Mouse (Mus musculus): Measurements from ENCODE around the gene 4930451I11Rik. TPM values are rescaled to one million over a fixed set of nuclear protein-coding genes. Genes with fewer than 3 reads are reported as not detected.

The 4930451I11Rik gene
- polyA plus RNA-seq, 1 experiment = not detected

DNA sequence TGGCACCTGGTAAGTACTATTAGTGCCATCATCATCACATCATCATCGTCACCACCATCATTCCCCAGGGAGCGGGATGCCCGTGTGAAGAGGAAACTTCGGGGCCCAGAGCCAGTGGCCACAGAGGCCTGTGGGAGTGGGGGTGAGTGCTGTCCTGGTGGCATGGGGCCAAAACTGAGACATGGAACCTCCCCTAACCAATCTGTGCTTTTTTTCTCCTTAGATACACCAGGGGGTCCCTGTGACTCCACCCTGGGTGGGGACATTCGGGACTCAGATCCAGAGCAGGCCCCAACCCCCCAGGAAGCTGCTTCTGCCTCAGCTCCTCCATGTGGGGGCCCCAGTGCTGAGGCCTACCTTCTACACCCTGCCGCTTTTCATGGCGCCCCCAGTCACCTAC, 47.0 kb downstream of the 4930451I11Rik start:
- no peak for DNase-seq (ENCODE audit: low read depth in 1 of 2, low spot score in 2 of 2)
- peaks cover 45% of the 10 kb centered on the region for H3K36me3 ChIP-seq (ENCODE audit: control insufficient read depth, insufficient read depth, low read length)
- 83% methylated on average over 7 of the region's 7 CpGs for WGBS
- peaks cover 4% of the 10 kb centered on the region; the same call in 1 of the 2 replicates for H3K4me1 ChIP-seq (ENCODE audit: control insufficient read depth, insufficient read depth, insufficient read length)
- TF ChIP-seq CTCF (IDR thresholded peaks at IDR 0.05; ENCODE audit: extremely low read depth, insufficient read depth, insufficient read length, insufficient replicate concordance) = no peak
- no peak overlapping the region for H3K4me3 ChIP-seq (ENCODE audit: extremely low read depth, insufficient read depth, insufficient read length)
- no peaks in the 10 kb centered on the region for H3K27me3 ChIP-seq (ENCODE audit: control insufficient read depth, insufficient read depth, low read length)
- no peak overlapping the region for H3K27ac ChIP-seq (ENCODE audit: insufficient read depth, low read length)

DNA sequence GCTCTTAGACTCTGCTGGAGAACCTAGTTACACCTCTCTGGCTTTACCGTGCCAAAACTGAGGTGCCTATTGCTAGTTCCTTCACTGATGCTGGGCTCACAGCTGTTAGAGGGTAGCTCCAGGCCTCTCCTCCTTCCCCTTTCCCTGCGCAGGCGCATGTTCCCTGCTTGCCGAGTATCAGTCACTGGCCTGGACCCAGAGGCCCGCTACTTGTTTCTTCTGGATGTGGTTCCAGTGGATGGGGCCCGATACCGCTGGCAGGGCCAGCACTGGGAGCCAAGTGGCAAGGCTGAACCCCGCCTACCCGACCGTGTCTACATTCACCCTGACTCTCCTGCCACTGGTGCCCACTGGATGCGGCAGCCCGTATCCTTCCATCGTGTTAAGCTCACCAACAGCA, 48.7 kb downstream of the 4930451I11Rik start:
- WGBS = 87% methylated on average over 13 of the region's 13 CpGs
- TF ChIP-seq POLR2A (IDR thresholded peaks at IDR 0.05; ENCODE audit: low read depth, low read length) (no peak), CTCF (IDR thresholded peaks at IDR 0.05; ENCODE audit: extremely low read depth, insufficient read depth, insufficient read length, insufficient replicate concordance) (no peak)
- no peak for DNase-seq (ENCODE audit: low read depth in 1 of 2, low spot score in 2 of 2)

DNA sequence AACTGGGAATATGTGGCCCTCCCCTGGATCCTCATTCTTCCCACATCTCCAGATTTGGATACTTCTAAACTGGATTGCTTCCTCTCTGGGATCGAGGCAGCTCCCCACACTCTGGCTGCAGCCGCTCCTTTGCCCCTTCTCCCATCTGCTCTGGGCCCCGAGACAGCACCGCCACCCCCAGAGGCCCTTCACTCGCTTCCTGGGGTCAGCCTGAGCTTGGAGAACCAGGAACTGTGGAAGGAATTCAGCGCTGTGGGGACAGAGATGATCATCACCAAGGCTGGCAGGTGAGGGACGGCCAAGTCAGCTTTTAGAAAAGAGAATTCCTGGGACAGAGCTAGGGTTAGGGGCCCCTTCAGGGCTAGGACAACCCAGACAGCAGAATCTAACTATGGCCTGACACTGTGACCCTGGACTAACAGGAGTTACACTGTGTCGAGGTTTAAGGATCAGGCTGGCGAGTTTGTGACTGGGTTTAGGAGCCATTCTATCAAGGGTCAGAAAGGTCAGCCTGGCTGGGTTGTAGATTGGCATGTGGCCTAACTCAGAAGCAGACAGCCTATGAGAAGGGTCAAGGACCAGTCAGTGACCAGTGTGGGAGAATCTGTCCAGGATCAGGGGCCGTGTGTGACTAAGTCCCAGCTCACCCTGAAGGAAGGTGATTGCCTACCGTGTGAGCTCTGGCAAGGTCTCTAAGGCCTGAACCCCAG, 49.6 kb downstream of the 4930451I11Rik start:
- TF ChIP-seq POLR2A (IDR thresholded peaks at IDR 0.05; ENCODE audit: low read depth, low read length) (no peak), CTCF (IDR thresholded peaks at IDR 0.05; ENCODE audit: extremely low read depth, insufficient read depth, insufficient read length, insufficient replicate concordance) (no peak)

More for the DNA sequence above, 48.7 kb downstream of the 4930451I11Rik start:
- Histone ChIP-seq H3K27me3 (ENCODE audit: control insufficient read depth, insufficient read depth, low read length) (no peaks in the 10 kb centered on the region), H3K4me3 (ENCODE audit: extremely low read depth, insufficient read depth, insufficient read length) (no peak overlapping the region), H3K27ac (ENCODE audit: insufficient read depth, low read length) (no peak overlapping the region), H3K36me3 (ENCODE audit: control insufficient read depth, insufficient read depth, low read length) (peaks cover 38% of the 10 kb centered on the region), H3K4me1 (ENCODE audit: control insufficient read depth, insufficient read depth, insufficient read length) (peaks cover 11% of the 10 kb centered on the region)

DNA sequence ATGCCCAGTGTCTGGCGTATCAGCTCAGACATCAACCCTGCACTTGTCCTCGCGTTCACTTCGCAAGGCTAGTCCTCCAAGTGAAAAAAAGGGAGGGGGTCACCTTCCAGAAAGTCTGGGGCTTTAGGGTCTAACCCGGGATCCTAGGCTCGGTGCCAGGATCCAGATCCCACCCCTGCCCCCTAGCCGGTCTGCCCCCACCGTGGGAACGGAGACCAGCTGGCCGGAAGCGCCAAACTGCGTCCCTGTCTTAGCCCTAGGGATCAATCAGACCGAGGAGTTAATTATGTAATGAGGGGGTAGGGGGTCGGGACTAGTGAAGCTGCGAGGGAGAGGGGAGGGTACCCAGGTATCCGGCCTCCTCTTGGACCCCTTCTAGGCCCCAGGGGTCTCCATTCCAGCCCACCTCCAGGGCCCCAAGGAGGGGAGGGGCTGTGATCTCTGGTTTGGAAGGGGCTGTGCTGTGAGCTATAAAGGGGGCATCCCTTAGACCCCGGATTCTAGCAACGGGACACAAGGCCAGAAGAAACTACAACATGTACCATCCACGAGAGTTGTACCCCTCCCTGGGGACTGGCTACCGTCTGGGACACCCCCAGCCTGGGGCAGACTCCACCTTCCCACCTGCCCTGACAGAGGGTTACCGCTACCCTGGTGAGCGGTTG, 50.3 kb downstream of the 4930451I11Rik start, which contains the start of gene Tbx6:
Gene Tbx6 (plus strand): TSS at position 513 of the 665 bp plus-strand sequence.
- H3K36me3 ChIP-seq (ENCODE audit: control insufficient read depth, insufficient read depth, low read length) = peaks cover 28% of the 10 kb centered on the region
- no peak within 1 kb of the TSS for H3K4me3 ChIP-seq (ENCODE audit: extremely low read depth, insufficient read depth, insufficient read length)
- no peak for TF ChIP-seq POLR2A (IDR thresholded peaks at IDR 0.05; ENCODE audit: low read depth, low read length)
- TF ChIP-seq CTCF (IDR thresholded peaks at IDR 0.05; ENCODE audit: extremely low read depth, insufficient read depth, insufficient read length, insufficient replicate concordance) = no peak
- 39% methylated on average over 22 of the region's 22 CpGs for WGBS
- DNase-seq (ENCODE audit: low read depth in 1 of 2, low spot score in 2 of 2) = no peak
- no peaks in the 10 kb centered on the region for H3K27me3 ChIP-seq (ENCODE audit: control insufficient read depth, insufficient read depth, low read length)
- H3K4me1 ChIP-seq (ENCODE audit: control insufficient read depth, insufficient read depth, insufficient read length) = peaks cover 15% of the 10 kb centered on the region
- H3K27ac ChIP-seq (ENCODE audit: insufficient read depth, low read length) = no peak within 1 kb of the TSS

More for the DNA sequence above, 49.6 kb downstream of the 4930451I11Rik start:
- peaks cover 31% of the 10 kb centered on the region for H3K36me3 ChIP-seq (ENCODE audit: control insufficient read depth, insufficient read depth, low read length)
- no peaks in the 10 kb centered on the region for H3K27me3 ChIP-seq (ENCODE audit: control insufficient read depth, insufficient read depth, low read length)
- no peak overlapping the region for H3K4me3 ChIP-seq (ENCODE audit: extremely low read depth, insufficient read depth, insufficient read length)
- DNase-seq (ENCODE audit: low read depth in 1 of 2, low spot score in 2 of 2) = no peak
- 85% methylated on average over 11 of the region's 11 CpGs for WGBS
- H3K27ac ChIP-seq (ENCODE audit: insufficient read depth, low read length) = no peak overlapping the region
- H3K4me1 ChIP-seq (ENCODE audit: control insufficient read depth, insufficient read depth, insufficient read length) = peaks cover 15% of the 10 kb centered on the region

Other genes starting within 250 kb of the 4930451I11Rik start
- gene Apobr, start 246.7 kb downstream of the 4930451I11Rik start, polyA plus RNA-seq (2012; rRNA removed) = 13.6 and 15.8 TPM in 2 replicates
- gene Cln3, start 245.8 kb downstream of the 4930451I11Rik start, polyA plus RNA-seq (2012; rRNA removed) = 105 and 118 TPM in 2 replicates
- 0.79 and 1.5 TPM in 2 replicates for gene Il27, start 236.7 kb downstream of the 4930451I11Rik start, polyA plus RNA-seq (2012; rRNA removed)
- gene Nupr1, start 200.8 kb downstream of the 4930451I11Rik start, polyA plus RNA-seq (2012; rRNA removed) = 28.8 and 42.3 TPM in 2 replicates
- 31.4 and 32.3 TPM in 2 replicates for gene Sgf29, start 182.3 kb downstream of the 4930451I11Rik start, polyA plus RNA-seq (2012; rRNA removed)
- 10.5 and 12.9 TPM in 2 replicates for gene Sult1a1, start 155.2 kb downstream of the 4930451I11Rik start, polyA plus RNA-seq (2012; rRNA removed)
- gene Bola2, start 136.2 kb downstream of the 4930451I11Rik start, polyA plus RNA-seq (2012; rRNA removed) = 37.4 and 51.8 TPM in 2 replicates
- 13.2 and 19.5 TPM in 2 replicates for gene Slx1b, start 135.9 kb downstream of the 4930451I11Rik start, polyA plus RNA-seq (2012; rRNA removed)
- gene Coro1a, start 123.9 kb downstream of the 4930451I11Rik start, polyA plus RNA-seq (2012; rRNA removed) = 1,755 and 1,932 TPM in 2 replicates
- 97.0 and 108 TPM in 2 replicates for gene Mapk3, start 72.0 kb downstream of the 4930451I11Rik start, polyA plus RNA-seq (2012; rRNA removed)
- 7.7 and 62.7 TPM in 2 replicates for gene Gdpd3, start 65.3 kb downstream of the 4930451I11Rik start, polyA plus RNA-seq (2012; rRNA removed)
- gene Ypel3, start 54.7 kb downstream of the 4930451I11Rik start, polyA plus RNA-seq (2012; rRNA removed) = 393 and 605 TPM in 2 replicates
- gene Tbx6, start 50.2 kb downstream of the 4930451I11Rik start, polyA plus RNA-seq (2012; rRNA removed) = 16.6 and 17.9 TPM in 2 replicates
- gene Ppp4c, start 39.1 kb downstream of the 4930451I11Rik start, polyA plus RNA-seq (2012; rRNA removed) = 175 and 184 TPM in 2 replicates
- 0.30 and 0.62 TPM in 2 replicates for gene Fam57b, start 34.0 kb downstream of the 4930451I11Rik start, polyA plus RNA-seq (2012; rRNA removed)
- gene Doc2a, start 15.8 kb upstream of the 4930451I11Rik start, polyA plus RNA-seq (2012; rRNA removed) = not detected in 2 replicates
- 7.4 and 8.6 TPM in 2 replicates for gene Hirip3, start 30.3 kb upstream of the 4930451I11Rik start, polyA plus RNA-seq (2012; rRNA removed)
- 40.1 and 56.0 TPM in 2 replicates for gene Ino80e, start 30.7 kb upstream of the 4930451I11Rik start, polyA plus RNA-seq (2012; rRNA removed)
- 97.0 and 109 TPM in 2 replicates for gene Taok2, start 53.1 kb upstream of the 4930451I11Rik start, polyA plus RNA-seq (2012; rRNA removed)
- gene Tmem219, start 91.3 kb upstream of the 4930451I11Rik start, polyA plus RNA-seq (2012; rRNA removed) = 81.7 and 94.0 TPM in 2 replicates
- gene Kctd13, start 97.2 kb upstream of the 4930451I11Rik start, polyA plus RNA-seq (2012; rRNA removed) = 21.5 and 29.9 TPM in 2 replicates
- not detected in 2 replicates for gene Asphd1, start 117.9 kb upstream of the 4930451I11Rik start, polyA plus RNA-seq (2012; rRNA removed)
- gene Sez6l2, start 118.9 kb upstream of the 4930451I11Rik start, polyA plus RNA-seq (2012; rRNA removed) = 2.4 and 2.9 TPM in 2 replicates
- 154 and 201 TPM in 2 replicates for gene Cdipt, start 144.3 kb upstream of the 4930451I11Rik start, polyA plus RNA-seq (2012; rRNA removed)
- 0.59 and 0.71 TPM in 2 replicates for gene Cdiptos, start 144.5 kb upstream of the 4930451I11Rik start, polyA plus RNA-seq (2012; rRNA removed)
- gene Mvp, start 183.0 kb upstream of the 4930451I11Rik start, polyA plus RNA-seq (2012; rRNA removed) = 63.3 and 80.9 TPM in 2 replicates
- gene Pagr1b, start 184.8 kb upstream of the 4930451I11Rik start, polyA plus RNA-seq (2012; rRNA removed) = 0.48 and 2.5 TPM in 2 replicates
- gene Pagr1a, start 185.7 kb upstream of the 4930451I11Rik start, polyA plus RNA-seq (2012; rRNA removed) = 3.1 and 3.3 TPM in 2 replicates
- 27.8 and 31.8 TPM in 2 replicates for gene Gm42742, start 189.5 kb upstream of the 4930451I11Rik start, polyA plus RNA-seq (2012; rRNA removed)
- 5.8 and 6.5 TPM in 2 replicates for gene Prrt2, start 189.6 kb upstream of the 4930451I11Rik start, polyA plus RNA-seq (2012; rRNA removed)
- 215 and 345 TPM in 2 replicates for gene Maz, start 195.4 kb upstream of the 4930451I11Rik start, polyA plus RNA-seq (2012; rRNA removed)
- 6.3 and 8.2 TPM in 2 replicates for gene Kif22, start 210.8 kb upstream of the 4930451I11Rik start, polyA plus RNA-seq (2012; rRNA removed)

Measured in spleen, adult 2 months (tissue).